Mouse (Mus musculus): ENCODE results near the gene Casp9. TPM values are rescaled to one million over a fixed set of nuclear protein-coding genes. Genes with fewer than 3 reads are reported as not detected.
A peak's percentile ranks its signal among the peaks of the same experiment; 100 is the strongest.

The Casp9 gene
- 23.4 and 24.8 TPM in 2 replicates for polyA plus RNA-seq (2016; fragmentation: Nextera tagmentation; extraction: Ambion mirVana)

DNA sequence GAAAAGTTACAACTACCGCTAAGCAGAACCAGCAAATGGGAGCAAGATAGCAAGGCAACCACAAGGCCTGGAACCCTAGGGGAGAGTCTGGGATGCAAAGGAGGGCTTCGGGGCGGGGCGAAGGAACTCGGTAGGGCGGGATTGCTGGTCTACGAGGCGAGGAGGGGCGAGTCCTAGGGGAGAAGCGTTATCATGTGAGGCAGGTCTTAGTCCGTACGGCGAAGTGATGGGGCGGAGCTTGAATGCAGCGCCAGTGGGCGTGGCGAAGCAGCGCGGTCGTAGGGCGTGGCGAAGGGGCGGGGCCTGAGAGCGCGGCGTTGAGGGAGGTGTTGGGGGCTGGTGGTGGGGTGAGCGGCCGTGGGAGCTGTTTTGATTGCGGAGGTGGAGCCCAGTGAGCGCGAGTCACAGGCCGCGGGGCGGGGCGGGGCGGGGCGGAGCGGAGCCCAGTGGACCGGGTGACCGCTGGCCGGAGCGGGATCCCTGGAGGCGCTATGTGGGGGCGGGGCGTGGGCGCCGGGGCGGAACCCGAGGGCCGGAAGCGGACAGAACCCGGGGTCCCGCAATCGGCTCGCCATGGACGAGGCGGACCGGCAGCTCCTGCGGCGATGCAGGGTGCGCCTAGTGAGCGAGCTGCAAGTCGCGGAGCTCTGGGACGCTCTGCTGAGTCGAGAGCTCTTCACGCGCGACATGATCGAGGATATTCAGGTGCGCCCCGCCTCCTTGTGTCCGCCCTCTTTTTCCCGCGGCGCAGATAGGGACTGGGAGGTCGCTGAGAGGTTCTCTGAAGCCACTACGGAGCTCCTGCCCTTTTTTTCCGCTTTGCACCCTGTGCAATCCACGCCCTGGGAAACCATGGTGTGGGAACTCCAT lies at the start of gene Casp9:
Gene Casp9 (plus strand): TSS at position 331 of the 870 bp plus-strand sequence.
- under 1% methylated on average over 78 of the region's 80 CpGs for WGBS
- H3K36me3 ChIP-seq (replicated peaks), result peaks cover 28% of the 10 kb centered on the region
- H3K27ac ChIP-seq, result peak within 1 kb of the TSS; percentile 93
- DNase-seq (ENCODE audit: extremely low spot score, low spot score), result peak; percentile 99
- no peaks in the 10 kb centered on the region for H3K9me3 ChIP-seq
- H3K27me3 ChIP-seq (ENCODE audit: poor library complexity, severe bottlenecking), result no peaks in the 10 kb centered on the region
- H3K4me1 ChIP-seq, result peaks cover 49% of the 10 kb centered on the region
- peak within 1 kb of the TSS; percentile 79 for H3K4me3 ChIP-seq

DNA sequence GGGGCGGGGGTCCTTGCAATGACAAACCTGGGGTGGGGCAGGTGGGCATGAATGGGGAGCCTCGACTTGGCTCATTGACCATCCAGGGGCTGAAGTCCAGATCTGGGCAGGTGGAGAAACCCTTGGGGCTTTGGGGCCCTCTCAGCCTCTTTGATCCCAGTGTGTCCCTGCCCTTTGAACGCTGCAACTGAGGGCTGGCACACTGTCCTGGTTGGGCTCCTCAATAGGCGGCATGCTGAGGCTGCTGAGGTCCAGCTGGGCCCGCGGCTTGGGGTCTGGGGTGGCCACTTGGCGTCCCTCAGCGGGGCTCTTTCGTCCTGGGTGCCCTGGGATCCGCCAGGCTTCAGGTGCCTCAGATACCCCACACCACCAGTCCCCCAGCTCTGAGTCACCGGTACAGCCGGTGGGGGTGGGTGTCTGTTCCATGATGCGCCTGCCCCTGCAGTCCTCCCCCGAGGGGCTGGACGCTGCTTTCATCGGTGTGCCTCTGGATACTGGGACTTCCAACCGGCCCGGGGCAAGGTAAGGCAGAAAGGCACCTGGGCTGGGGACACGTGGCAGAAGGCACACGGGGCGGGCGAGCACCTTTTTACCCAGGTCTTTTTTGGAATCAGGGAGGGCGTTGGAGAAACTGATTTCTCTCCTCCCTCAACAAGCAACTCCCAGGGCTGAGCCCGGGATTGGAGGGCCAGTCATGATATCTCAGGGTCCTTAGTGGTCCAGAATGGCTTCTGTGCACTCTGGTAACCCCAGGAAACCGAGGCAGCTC lies 46.6 kb upstream of the Casp9 start, which contains the start of gene Agmat:
Gene Agmat (plus strand): TSS at position 95 of the 769 bp plus-strand sequence.
- 24% methylated on average over 25 of the region's 25 CpGs for WGBS
- H3K4me3 ChIP-seq, result no peak within 1 kb of the TSS
- no peak for DNase-seq (ENCODE audit: extremely low spot score, low spot score)
- no peak within 1 kb of the TSS for H3K27ac ChIP-seq
- no peaks in the 10 kb centered on the region for H3K36me3 ChIP-seq (replicated peaks)
- H3K27me3 ChIP-seq (ENCODE audit: poor library complexity, severe bottlenecking), result peaks cover 13% of the 10 kb centered on the region
- H3K4me1 ChIP-seq, result peaks cover 14% of the 10 kb centered on the region
- H3K9me3 ChIP-seq, result no peaks in the 10 kb centered on the region

DNA sequence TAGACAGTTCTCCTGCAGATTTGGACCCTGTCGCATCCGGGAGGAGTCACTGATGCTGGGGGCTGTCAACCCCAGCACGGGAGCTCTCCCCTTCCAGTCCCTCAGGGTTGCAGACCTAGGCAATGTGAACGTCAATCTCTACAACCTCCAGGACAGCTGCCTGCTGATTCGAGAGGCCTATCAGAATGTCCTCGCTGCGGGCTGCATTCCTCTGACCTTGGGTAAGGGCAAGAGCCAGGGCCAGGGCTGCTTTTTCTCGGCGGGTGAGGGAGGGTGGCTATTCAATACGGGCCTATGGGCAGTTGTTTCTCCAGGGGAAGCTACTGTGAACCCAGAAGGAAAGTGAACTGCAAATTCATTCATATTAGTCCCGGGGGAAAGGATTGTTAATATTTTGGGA lies 43.9 kb upstream of the Casp9 start:
- Histone ChIP-seq H3K4me1 (peaks cover 21% of the 10 kb centered on the region), H3K4me3 (no peak overlapping the region), H3K9me3 (no peaks in the 10 kb centered on the region), H3K36me3 (replicated peaks) (no peaks in the 10 kb centered on the region), H3K27ac (no peak overlapping the region), H3K27me3 (ENCODE audit: poor library complexity, severe bottlenecking) (peaks cover 13% of the 10 kb centered on the region)
- no peak for DNase-seq (ENCODE audit: extremely low spot score, low spot score)
- WGBS, result 50% methylated on average over 11 of the region's 11 CpGs

DNA sequence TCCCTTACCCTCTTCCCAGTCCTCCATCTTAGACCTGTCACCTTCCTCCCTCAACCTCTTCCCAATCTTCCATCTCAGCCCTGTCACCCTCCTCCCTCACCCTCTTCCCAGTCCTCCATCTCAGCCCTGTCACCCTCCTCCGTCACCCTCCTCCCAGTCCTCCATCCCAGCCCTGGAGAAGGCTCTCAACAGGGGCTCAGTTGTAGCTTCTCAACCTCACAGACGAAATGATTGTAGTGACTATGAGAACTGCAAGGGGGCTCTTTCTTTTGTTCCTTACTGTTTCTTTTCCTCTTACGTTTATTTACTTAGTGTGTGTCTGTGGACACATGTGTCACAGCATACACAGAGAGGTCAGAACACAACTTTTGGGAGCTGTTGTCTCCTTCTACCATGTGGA lies 42.6 kb upstream of the Casp9 start:
- 67% methylated on average over 3 of the region's 3 CpGs for WGBS
- Histone ChIP-seq H3K27ac (0 out of 2 replicates have a peak overlapping the region, but pooled peaks have one; percentile 26), H3K9me3 (no peaks in the 10 kb centered on the region), H3K27me3 (ENCODE audit: poor library complexity, severe bottlenecking) (peaks cover 13% of the 10 kb centered on the region), H3K36me3 (replicated peaks) (no peaks in the 10 kb centered on the region), H3K4me1 (peaks cover 21% of the 10 kb centered on the region), H3K4me3 (no peak overlapping the region)
- no peak for DNase-seq (ENCODE audit: extremely low spot score, low spot score)

DNA sequence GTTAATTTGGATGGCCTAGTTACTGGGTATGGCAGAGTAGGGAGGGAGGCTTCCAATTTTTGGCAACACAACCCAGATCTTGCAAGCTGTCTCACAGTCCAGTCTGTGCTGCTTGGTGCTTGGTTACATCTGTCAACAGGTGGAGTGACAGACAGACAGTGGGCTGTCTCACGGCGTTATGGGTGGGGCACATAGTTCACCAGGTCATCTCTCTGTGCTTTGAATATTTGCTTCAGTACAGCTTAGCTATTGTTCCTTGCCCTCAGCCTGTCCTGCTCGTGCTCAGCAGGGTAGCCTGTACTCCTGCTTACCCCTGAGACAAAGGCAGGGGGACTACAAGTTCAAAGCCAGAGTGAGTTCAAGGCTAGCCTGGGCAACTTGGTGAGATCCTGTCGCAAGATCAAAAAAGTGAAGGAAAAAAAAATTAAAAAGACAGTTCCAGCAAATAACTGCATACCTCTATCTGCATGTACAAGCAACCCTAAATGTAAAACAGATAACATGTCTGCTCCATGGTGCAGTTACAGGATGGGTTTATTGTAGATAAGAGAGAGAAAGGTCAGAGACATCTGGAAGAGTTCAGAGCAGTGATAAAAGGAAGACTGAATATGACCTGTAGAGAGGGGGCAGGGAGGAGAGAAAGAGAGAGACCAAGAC lies 41.9 kb upstream of the Casp9 start:
- DNase-seq (ENCODE audit: extremely low spot score, low spot score), result no peak
- peaks cover 19% of the 10 kb centered on the region for H3K4me1 ChIP-seq
- H3K27me3 ChIP-seq (ENCODE audit: poor library complexity, severe bottlenecking), result peaks cover 11% of the 10 kb centered on the region
- H3K4me3 ChIP-seq, result no peak overlapping the region
- no peak overlapping the region for H3K27ac ChIP-seq
- WGBS, result 58% methylated on average over 4 of the region's 4 CpGs
- H3K36me3 ChIP-seq (replicated peaks), result no peaks in the 10 kb centered on the region
- no peaks in the 10 kb centered on the region for H3K9me3 ChIP-seq

DNA sequence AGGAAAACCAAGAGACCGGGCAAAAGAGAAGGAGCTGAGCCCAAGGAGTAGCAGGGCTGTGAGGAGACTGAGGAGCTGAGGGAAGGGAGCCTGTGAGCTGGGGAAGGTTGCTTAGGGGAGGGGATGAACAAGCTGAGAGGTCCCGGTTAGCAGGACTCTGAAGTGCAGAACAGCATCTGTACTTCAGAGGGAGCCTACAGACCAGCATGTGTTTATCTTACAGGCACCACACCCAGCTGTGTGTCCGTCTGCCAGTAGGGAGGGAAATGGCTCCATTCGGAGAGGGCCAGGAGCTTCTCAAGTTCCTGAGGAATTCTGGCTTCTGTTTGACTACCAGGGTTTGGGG lies 41.4 kb upstream of the Casp9 start:
- WGBS, result 21% methylated on average over 4 of the region's 4 CpGs
- no peak for DNase-seq (ENCODE audit: extremely low spot score, low spot score)
- no peak overlapping the region for H3K4me3 ChIP-seq
- H3K27ac ChIP-seq, result no peak overlapping the region
- H3K4me1 ChIP-seq, result peaks cover 16% of the 10 kb centered on the region
- no peaks in the 10 kb centered on the region for H3K9me3 ChIP-seq
- H3K36me3 ChIP-seq (replicated peaks), result no peaks in the 10 kb centered on the region
- H3K27me3 ChIP-seq (ENCODE audit: poor library complexity, severe bottlenecking), result peaks cover 6% of the 10 kb centered on the region

DNA sequence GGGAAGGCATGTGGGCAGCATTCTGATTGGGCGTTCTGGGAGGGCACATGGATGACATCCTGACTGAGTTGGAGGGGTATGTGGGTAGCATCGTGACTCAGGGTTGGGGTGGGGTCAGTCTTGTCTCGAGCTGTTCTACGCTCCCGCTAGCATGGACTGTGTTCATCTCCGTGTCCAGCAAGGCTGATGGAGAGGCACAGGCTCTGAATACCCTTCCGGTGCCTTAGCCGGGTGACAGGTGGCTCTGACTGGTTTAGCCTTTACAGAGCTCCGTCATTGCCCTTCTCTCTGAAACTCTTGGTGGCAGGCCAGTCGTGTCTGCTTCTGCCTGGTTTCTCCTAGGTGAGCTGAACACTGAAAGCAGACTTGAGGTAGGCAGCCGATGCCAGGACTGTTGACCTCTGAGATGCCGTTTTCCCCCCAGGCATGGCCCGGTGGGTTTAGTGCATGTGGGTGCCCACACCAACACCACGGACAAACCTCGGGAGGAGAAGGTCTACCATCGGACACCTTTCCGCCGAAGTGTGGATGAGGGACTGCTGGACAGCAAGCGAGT lies 38.0 kb upstream of the Casp9 start:
- no peaks in the 10 kb centered on the region for H3K36me3 ChIP-seq (replicated peaks)
- no peaks in the 10 kb centered on the region for H3K27me3 ChIP-seq (ENCODE audit: poor library complexity, severe bottlenecking)
- WGBS, result 93% methylated on average over 19 of the region's 19 CpGs
- no peaks in the 10 kb centered on the region for H3K9me3 ChIP-seq
- no peak for DNase-seq (ENCODE audit: extremely low spot score, low spot score)
- peaks cover 11% of the 10 kb centered on the region for H3K4me1 ChIP-seq
- H3K4me3 ChIP-seq, result no peak overlapping the region
- H3K27ac ChIP-seq, result no peak overlapping the region

DNA sequence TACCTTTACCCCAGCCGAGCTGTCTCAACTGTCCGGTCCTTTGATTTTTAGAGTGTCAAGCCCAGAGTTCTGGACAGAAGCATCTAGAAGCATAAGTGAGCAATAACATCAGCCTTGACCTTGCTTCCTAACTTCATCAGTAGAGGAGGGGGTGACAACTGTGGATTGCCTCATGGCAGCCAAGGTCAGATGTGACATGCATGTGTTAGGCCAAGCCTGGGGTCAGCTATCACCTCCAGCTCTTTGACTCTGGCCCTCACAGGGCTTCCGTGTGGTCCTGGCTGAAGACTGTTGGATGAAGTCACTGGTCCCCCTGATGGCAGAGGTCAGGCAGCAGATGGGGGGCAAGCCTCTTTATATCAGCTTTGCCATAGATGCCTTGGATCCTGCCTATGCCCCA lies 36.3 kb upstream of the Casp9 start:
- Histone ChIP-seq H3K9me3 (no peaks in the 10 kb centered on the region), H3K27ac (no peak overlapping the region), H3K4me3 (no peak overlapping the region), H3K36me3 (replicated peaks) (peaks cover 14% of the 10 kb centered on the region), H3K4me1 (peaks cover 4% of the 10 kb centered on the region), H3K27me3 (ENCODE audit: poor library complexity, severe bottlenecking) (no peaks in the 10 kb centered on the region)
- no peak for DNase-seq (ENCODE audit: extremely low spot score, low spot score)
- WGBS, result 93% methylated on average over 3 of the region's 3 CpGs

DNA sequence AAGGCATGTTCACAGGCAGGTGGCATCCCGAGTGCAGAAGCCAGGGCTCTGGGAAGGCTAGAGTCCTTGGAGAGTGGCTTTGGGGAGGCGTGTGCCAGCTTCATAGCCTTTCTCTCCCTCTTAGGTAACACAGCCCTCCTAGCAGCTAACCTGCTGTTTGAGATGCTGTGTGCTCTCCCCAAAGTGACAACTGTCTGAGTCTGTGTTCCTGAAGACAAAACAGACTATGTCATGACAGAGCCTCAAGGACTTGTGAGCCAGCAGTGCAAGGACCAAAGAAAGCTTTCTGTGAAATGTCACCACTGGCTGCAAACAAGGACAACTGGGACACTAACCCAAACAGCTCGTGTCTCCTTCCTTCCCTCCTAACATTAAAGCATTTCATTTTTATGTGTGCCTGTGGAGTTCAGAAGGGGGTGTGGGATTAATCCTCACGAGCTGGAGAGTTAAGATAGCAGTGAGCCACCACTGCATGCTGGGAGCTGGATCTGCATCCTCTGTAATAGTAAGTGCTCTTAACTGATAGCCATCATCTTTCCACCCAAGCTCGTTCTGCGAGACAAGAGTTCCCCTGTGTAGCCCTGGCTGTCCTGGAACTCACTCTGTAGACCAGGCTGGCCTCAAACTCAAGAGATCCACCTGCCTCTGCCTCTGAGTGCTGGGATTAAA lies 34.4 kb upstream of the Casp9 start:
- no peak for DNase-seq (ENCODE audit: extremely low spot score, low spot score)
- Histone ChIP-seq H3K27ac (no peak overlapping the region), H3K36me3 (replicated peaks) (peaks cover 33% of the 10 kb centered on the region), H3K27me3 (ENCODE audit: poor library complexity, severe bottlenecking) (no peaks in the 10 kb centered on the region), H3K4me1 (no peaks in the 10 kb centered on the region), H3K4me3 (no peak overlapping the region), H3K9me3 (no peaks in the 10 kb centered on the region)
- 79% methylated on average over 6 of the region's 6 CpGs for WGBS

DNA sequence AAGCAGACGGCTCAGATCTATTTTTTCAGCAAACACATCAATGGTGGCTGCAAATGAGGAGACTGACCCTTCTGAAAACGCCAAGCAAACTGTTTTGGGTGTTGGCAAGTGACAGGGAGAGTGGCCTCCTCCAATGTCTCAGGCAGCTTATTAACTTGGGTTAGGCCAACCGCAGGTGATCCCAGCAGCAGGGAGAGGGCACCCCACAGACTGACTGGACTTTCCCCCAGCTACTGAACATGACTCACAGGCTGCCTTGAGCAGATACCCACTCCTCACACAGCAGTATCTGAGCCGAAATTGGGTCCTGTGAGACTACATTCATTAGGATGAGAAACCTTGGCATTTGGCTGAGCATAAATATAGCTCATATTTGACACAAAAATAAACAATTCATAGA lies 32.5 kb upstream of the Casp9 start:
- Histone ChIP-seq H3K36me3 (replicated peaks) (peaks cover 49% of the 10 kb centered on the region), H3K27me3 (ENCODE audit: poor library complexity, severe bottlenecking) (no peaks in the 10 kb centered on the region)
- WGBS, result 91% methylated on average over 4 of the region's 4 CpGs

DNA sequence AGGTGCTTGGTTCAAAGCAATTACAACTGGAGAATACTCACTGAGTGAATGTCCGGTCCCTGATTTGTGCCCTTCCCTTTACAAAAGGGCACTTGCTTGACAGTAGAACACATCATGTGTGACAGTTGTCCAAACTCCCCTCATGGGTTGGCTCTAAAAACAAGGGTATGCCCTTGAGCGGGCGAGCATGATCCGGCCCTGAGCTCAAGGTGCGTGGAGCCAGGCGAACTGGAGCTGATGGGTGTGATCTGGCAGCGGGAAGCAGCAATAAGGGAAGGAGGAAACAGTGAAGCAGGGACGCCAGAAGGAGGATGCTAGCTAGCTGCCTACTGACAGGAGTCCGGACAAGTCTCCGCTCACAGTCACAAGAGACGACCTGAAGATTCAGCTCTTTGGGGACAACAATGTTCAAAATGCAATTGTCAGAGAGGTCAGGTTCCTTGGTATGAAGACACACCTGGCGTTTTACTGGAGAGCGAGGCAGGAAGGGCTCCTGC lies 31.3 kb upstream of the Casp9 start:
- no peaks in the 10 kb centered on the region for H3K9me3 ChIP-seq
- no peaks in the 10 kb centered on the region for H3K4me1 ChIP-seq
- H3K27me3 ChIP-seq (ENCODE audit: poor library complexity, severe bottlenecking), result no peaks in the 10 kb centered on the region
- WGBS, result 93% methylated on average over 13 of the region's 13 CpGs
- H3K36me3 ChIP-seq (replicated peaks), result peaks cover 61% of the 10 kb centered on the region
- no peak overlapping the region for H3K27ac ChIP-seq
- H3K4me3 ChIP-seq, result no peak overlapping the region
- no peak for DNase-seq (ENCODE audit: extremely low spot score, low spot score)

More for the DNA sequence above, 32.5 kb upstream of the Casp9 start:
- H3K4me3 ChIP-seq, result no peak overlapping the region
- no peaks in the 10 kb centered on the region for H3K9me3 ChIP-seq
- H3K27ac ChIP-seq, result no peak overlapping the region
- H3K4me1 ChIP-seq, result no peaks in the 10 kb centered on the region
- no peak for DNase-seq (ENCODE audit: extremely low spot score, low spot score)

DNA sequence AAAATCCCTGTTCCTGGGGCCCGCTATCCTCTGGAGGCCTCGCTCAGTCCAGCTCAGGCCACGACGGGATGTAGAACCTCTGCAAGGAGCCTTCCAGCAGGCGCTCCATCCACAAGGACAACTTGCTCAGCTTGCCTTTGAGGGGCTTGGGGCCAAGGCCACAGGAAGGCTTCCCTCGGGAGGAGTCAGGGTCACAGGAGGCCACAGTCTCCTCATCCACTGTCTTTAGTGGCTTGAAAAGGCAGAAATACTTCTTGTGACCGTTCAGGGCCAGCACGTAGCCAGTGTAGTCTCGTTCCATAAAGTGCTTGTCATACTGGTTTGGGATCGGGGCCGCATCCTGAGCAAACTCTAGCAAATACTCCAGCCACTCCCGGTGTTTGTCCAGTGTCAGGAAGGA lies 29.9 kb upstream of the Casp9 start:
- H3K9me3 ChIP-seq, result no peaks in the 10 kb centered on the region
- 93% methylated on average over 12 of the region's 12 CpGs for WGBS
- H3K4me3 ChIP-seq, result no peak overlapping the region
- peaks cover 74% of the 10 kb centered on the region for H3K36me3 ChIP-seq (replicated peaks)
- DNase-seq (ENCODE audit: extremely low spot score, low spot score), result no peak
- no peaks in the 10 kb centered on the region for H3K4me1 ChIP-seq
- H3K27me3 ChIP-seq (ENCODE audit: poor library complexity, severe bottlenecking), result no peaks in the 10 kb centered on the region
- no peak overlapping the region for H3K27ac ChIP-seq

All from forebrain, embryonic 10.5 days (tissue).